Mouse (Mus musculus) naive thymus-derived CD4-positive, alpha-beta T cell, adult 2 months (primary cell): Measurements from ENCODE around the gene Slc38a3.

Experiments
- DNase-seq: peaks from one replicate; pipeline ENCODE4 v3.0.0-alpha.2; 2011; ENCODE audit warnings: low read depth

Gene Slc38a3

DNA sequence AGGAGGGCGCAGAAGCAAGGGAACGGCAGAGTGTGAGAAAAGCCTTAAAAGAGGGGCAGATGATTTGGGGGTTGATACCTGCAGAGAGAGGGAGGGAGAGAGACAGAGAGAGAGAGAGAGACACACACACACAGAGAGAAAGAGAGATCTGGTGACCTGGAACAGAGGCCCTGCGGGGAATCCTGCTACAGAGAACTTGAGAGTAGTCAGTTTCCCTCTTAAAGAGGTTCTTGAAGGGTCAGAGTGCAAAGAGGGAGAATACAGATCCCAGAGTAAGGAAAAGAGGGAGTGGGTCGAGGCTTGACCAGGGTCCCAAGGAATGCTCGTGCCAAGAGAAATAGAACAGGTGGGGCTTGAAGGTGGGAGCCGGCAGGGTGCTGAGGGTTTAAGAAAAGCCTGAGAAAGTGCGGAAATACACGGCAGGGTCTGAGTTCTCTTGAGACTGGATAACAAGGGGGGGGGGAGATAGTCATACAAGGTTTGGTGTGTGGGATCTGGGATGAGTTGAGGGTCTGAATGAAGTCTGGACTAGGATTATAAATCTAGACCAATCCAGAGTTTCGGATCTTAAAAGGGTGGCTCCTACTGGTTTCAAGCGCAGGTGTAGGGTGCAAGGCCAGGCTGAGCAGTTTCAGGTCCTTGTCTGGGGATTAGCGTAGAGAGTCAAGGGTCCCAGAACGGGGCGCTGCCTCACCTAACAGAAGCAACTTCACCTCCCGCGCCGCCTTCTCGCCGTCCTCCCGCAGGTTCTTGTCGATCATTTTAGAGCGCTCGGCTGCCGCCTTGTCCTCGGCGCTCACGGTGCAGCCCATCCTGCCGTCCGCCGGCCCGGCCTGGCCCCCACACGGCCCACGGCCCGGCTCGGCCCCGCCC is 34.7 kb downstream of the Slc38a3 start:
- DNase-seq = no peak

DNA sequence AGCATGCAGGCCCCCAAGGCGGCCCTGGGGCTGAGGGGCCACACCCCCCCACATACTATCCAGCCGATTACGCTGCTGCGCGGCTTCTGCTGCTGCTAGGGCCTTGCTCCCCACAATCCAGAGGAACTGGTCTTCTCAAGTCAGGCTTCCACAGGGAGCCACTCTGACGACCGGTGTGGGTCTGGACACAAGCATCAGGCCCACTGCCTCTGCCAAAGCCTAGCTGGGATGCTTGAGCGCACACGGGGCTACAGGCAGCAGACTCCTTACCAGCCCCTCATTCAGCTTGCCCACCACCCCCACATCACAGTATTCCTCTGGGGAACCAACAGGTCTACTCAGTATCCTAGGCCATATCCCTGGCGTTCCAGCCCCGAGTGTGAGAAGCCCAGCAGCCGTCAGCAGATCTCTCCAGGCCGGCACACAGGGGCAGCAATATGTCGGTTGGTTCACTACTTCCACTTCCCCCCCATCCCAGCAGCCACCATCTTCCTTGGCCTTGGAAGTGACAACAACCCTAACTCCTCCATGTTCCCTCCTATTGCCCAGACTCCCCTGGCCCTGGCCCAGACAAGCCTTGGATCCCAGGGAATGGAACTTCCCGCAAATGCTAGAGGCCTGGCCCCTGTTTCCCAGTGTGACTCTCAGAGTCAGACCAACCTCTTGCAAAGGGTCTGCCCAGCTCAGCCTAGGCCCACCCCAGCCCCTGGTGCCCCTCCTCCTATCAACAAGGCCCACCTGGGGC is 35.5 kb downstream of the Slc38a3 start:
- DNase-seq = peak; percentile 33

DNA sequence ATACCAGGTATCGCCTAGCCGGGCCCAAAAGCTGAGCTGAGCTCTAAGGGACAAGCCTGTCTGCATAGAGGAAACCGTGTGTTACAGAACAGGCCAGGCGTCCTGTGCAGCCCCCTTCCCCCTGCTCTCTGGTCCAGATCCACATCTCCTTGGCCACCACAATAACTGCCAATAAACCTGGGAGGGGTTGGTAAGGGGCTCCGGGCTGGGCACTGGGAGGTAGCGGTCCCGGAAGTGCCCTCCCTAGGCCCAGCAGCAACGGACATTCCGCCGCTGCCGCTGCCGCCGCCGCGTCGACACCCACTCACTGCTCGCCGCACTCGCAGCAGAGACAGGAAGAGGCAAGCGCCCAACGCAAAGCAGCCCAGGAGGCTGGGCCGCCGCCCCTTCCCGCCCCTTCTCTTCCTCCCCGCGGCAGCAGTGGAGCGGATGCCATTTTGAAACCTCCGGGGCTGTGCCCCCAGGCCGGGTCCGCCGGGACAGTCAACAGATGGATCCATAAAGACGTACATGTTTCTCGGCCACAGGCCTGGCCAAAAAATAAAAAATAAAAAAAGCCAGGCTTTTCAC is 36.2 kb downstream of the Slc38a3 start:
- DNase-seq = peak; percentile 90

DNA sequence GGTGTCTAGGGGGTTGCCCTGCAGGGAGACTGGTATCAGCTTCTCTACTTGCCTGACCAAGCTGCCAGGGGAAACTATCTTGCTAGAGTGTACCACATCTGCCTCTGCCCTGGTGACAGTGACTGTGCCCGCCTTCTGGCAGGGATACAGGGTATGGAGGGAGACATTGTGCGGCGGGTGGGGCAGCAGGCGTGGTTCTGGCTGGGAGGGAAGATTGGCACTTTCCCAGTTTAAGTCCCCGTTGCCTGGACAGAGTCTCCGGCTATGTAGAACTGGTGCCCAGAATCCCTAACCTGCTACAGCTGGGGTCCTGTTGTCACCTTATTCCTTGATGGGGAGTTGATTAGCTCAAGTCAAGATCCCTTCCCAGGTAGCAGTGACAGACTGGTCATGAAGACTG is 36.9 kb downstream of the Slc38a3 start:
- peak; percentile 23 for DNase-seq

DNA sequence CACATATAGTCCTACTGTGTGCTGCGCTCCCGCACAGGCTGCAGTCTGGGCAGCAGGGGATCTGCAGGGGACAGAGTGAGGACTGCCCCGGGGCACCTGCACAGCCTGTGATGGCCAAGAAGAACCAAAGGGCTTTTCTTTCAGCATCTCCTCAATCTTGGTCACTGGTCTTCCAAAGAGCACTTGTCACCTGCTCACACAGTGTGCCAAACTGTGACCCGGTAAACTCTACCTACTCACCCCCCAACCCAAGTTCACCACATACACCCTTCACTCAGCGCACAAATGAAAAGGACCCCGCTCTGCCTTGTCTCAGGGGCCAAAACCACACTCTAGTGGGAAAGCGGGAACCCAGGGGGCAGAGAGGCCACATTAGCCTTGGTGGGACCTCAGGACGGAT is 37.5 kb downstream of the Slc38a3 start:
- no peak for DNase-seq

DNA sequence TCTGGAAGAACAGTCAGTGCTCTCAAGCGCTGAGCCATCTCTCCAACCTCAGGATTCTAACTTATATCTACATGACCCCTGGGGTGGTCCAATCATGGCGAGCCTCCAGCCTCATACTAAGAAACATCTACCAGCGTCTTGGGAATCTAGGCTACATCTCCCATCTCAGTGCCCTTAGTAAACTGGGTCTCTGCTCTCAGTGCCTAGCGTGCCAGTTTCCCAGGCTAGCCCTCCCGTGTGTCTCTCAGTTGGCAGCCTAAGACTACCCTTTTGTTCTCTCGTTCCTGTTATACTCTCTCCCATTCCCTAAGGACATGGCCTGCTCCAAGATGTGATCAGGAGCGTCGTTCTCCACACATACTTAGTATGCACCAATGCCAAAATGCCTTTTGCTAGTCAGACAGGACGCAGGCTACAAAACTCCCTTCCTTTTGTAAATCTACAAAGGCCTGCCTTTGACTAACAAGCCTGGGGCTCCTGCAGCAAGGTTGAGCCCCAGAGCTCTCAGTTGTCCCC is 38.0 kb downstream of the Slc38a3 start:
- DNase-seq = peak; percentile 39

DNA sequence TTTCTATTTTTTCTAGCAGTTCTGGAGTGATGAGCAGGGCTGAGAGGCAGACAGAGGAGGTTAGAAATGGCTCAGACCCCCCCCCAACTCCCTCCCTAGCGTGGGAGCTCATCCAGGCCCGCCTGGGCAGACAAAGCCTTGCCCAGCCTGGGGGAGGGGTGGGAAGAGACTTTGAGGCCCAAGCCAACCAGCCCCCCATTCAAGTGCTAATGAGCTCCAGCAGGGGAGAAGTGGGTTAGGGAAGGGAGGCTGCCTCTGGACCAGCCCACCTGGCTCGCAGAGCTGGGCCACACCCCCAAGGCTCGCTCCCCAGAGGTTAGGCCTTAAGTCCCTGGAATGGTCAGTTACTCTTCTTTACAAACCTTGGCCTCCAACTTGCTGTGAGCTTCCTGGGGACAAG is 38.8 kb downstream of the Slc38a3 start:
- no peak for DNase-seq

DNA sequence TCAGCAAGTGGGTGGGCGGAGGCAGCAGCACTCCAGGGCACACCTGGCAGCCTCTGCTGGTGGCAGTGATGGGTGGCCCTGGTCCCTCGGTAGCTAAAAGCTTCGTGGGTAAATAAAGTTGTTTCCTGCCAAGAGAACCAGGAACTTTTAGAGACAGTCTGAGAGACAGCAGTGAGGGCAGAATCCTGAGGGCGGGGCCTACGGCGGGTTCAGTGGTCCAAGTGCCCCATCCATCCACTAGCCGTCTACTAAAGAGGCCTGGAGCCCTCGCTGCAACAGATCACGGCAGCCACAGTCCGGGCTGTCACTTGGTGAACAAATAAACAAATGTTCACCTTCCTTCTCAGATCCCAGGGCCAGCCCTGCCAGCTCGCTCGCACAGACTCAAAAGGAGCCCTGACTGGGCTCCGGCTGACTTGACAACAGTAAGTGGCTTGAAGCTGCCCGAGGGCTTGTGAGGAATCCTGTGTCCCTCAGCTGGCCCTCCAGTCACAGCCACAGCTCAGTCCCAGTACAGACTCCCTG is 39.4 kb downstream of the Slc38a3 start:
- peak; percentile 69 for DNase-seq

DNA sequence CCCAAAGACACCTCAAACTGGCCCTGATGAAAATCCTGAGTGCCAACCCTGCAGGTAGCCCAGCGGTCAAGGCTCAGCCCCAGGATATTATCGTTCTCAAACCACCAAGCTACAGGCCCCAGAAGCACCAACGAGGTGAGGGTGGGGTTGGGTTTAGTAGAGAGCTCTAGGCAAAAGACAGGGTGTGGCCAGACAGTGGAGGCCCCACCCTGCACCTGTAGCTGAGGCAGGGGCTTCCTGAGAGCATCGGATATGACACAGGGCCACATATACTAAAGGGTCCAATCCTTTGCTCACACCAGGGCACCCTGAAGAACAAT is 40.0 kb downstream of the Slc38a3 start:
- DNase-seq = no peak

DNA sequence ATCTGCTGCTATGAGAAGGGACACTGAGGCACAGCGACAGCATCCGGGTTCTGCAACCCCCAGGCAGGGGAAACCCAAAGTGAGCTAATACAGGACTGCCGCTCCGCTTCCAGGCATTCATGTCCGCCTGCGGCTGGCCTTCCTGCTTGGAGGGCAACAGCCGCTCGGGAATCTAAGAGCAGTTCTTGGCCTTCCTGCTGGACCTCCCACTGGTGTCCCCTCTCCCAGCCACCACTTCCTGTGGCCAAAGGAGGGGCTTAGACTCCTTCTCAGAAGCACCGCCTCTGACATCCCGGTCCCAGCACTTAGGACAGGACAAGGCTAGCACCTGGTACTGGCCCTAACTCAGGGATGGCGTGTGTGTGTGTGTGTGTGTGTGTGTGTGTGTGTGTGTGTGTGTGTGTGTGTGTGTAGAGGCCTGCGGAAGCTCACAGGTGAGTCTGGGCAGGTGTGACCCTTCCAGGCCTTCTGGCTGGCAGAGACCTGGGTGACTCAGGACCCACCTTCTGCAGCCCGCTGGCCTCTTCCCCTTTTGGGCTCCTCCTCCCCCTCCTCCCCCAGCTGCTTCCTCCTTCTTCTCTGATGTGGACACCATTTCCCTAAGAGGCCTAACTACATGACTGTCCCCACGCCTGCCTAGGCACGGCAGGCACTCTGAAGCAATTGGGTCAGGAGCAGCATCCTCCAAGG is 40.5 kb downstream of the Slc38a3 start:
- no peak for DNase-seq

DNA sequence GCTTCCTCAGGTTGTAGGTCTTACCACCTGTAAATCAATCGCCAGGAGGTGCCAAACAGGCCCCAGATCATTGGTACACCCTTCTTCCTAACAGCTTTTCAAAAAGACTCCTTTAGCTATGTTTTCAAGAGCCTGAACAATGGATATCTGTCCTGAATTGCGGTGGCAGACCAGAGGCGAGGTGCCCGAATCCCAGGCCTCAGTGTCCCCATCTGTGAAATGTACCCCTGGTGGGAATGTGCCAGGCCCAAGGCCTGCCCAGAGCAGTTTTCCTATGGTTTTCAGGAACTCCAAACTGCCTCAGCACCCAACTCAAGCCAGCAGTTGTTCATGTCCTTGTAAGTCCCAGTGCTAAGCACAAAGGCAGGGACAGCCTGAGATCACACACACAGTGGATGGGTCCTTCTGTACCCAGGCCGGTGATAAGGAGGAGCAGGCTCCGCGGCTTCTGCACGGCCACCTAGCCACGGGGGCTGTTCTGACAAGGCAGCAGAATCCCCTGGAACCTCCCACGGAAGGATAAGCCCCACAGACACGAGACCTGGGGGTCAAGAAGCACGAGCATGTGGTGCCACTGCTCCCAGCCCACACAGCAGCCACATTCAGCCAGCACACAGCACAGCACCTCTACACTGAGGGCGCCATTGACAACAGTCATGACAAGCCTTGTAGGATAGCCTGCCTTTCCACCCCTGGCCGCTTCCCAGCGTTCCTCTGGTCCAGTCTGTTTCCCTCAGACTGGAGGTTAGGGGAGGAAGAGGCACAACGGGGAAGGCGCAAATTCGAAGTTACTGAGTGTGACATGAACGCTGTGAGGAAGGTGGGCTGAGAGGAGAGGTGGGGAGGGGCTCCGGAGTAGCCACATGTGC is 41.7 kb downstream of the Slc38a3 start:
- no peak for DNase-seq

DNA sequence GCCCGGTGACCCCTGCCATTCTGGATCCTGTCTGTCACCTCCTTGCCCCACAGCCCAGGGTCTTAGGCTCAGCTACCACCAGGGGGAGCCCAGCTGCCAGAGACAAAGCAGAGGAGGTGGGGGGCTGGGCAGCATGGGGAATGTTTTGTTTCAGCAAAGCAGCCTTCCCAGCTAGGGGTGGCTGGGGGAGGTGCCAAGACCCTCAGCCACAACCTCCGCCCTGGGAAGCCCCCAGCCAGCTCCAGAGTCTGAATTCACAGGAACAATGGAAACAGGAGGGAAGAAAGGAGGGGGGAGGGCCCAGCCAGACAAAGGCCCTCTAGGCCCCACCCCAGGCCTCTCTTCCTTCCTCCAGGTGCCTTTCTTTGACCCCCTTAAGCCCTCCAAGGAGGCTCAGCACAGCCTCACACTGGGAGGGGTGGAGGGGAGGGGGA is 42.5 kb downstream of the Slc38a3 start:
- DNase-seq = peak; percentile 89

DNA sequence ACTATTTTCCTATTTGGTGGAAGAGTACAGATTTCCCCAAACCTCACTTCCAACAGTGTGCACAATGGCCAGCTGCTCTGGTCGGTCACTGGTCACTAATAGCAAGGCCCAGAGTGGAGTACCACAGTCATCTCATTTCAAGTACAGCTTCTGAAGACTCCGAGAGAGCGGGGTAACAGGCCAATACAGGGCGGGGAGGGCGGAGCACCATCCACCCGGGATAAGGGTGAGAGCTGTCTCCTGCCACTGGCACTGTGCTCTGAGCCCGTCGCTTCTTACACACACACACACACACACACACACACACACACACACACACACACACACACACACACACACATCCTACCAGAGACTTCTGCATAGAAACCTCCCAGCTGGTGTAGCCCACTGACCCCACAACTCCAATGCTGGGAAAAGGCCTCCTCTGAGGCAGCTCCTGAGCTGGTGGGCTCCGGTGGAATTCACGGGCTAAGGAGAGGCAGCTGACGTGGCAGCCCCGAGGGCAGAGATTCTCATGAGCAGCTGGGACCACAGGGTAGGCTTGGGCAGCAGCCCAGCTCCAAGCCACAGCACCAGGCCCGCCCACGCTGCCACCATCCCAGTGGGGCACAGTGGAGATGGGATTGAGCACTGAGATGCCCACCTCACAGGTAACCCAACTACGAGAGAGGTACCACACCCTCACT is 43.0 kb downstream of the Slc38a3 start:
- DNase-seq = no peak

DNA sequence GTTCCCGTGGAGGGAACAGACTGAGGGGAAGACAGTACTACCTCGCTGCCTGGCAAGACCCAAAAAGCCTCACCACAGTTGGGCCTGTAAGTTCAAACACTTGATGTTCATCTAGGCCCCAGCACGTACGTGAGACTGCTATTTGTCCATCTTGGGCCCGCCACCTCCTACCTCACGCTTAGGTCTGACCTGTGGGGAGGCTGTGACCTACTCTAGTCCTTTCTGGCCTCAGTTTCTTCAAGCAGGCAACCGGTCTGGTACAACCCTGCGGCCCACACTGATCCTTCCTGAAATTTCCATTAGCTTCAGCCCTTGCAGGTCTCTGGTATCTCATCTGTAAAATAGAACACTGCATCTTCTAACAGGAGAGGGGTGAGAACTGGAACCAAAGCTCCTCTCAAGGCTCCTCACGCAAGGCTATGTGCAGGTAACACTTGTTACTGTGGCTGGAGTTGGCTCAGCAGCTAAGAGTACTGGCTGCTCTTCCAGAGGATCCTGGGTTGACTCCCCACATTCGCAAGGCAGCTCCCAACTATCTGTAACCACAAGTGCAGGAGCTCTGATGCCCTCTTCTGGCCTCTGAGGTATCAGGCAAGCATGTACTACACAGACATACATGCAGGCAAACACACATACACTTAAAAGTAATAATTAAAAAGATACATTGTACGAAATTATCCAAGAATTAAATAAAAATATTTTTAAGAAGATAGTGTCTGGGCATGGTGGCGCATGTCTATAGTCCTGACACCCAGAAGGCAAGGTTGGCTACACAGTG is 43.8 kb downstream of the Slc38a3 start:
- DNase-seq = no peak

DNA sequence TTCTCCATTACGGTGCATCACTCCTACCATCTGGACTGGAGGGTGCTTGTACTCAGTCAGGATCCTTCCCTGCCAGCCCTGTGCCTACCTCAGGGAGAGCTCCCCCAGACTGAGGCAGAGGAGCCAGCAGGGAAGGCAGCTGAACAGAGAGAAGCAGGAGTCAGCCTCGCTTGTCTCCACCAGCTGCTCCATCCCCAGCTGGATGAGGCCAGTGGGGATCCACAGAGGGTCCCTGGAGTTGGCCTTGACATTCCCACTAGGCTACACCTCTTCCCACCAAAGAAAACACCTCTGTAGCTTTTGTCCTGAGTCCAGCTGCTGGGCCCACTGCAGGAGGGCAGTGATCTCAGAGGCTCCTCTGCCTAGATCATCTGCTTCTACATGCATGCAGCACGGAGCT is 44.4 kb downstream of the Slc38a3 start:
- no peak for DNase-seq

DNA sequence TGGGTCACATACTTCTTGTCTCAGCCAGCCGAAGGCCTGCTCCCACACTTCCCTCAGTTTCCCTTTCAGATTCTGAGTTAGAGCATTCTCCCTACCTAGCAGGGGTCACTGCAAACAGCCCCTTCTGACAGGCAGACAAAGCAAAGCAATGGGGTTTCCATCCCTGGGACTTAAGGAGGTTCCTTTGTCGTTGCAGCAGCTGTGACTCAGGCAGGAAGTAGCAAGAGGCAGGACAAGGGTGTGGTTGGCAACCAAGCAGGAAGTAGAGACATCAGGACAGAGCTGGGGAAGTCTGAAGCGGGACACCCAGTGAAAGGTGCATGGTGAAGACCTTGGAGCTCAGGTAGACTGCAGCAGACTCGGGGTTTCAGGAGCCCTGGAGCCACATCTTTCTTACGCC is 44.8 kb downstream of the Slc38a3 start:
- peak; percentile 76 for DNase-seq

DNA sequence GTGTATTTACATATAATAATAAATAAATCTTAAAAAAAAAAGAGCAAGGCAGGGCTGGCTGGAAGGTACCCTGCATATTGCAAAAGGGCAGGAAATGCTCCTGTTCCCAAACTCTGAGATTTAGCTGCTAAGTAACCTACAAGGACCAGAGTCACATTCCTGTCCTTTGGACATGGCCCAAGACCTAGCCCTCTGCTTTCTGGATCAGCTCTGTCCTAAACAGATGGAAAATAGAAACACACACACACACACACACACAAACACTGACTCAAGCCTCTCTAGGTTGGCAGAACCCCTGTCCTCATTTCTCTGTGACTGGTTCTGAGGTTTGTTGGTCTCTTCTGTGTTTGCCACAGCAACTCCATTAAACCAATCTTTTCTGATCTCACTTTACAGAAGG is 48.4 kb downstream of the Slc38a3 start:
- no peak for DNase-seq

DNA sequence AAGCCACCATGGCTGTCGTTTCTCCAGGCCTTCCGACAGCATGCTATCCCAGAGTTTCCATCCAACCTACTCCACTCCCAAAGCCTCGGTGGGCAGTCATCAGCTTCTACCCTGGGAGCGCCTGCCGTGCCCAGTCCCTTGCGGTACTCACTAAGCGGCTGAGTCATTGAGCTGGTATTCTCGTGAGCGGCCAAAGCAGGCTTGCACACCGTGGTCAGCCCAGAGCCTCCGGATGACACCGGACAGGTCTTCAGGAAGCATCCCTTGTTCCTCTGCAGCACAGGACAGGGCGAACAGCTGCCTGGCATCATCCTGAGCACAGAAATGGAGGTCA is 49.8 kb downstream of the Slc38a3 start:
- DNase-seq = no peak

DNA sequence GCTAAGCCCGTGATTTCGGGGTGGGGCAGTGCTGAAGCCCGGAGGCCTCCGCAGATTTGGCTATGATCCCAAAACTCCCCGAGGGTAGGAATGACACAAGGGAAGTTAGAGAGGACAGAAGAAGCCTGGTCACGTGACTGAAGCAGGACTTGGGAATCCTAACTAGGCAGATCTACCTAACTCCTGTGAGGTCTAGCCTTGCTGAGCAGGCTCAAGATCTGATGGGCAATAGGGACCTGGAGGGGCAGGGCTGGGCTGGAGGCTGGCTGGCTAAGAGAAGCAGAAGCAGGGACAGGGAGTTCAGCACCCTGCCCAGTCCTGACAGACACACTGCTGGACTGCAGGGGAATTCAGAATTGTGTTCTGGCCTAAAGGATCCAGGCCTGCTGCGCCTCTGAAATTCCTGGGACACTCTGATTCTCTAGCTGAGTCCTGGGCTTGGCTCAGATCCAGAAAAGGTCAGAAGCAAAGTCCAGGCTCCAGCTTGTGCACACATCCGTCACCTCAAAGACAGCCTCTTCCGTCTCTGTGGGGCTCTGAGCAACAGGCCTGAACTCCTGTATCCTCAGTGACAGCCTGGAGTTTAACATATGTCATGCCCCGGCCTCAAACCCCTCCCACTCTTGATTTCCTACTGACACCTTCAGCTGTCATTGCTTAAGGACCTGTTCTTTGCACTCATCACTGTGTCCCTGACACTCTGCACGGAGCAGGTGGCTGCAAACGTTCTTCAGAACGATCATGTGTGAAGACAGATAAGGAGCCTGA is 50.4 kb downstream of the Slc38a3 start:
- no peak for DNase-seq
